Mouse (Mus musculus): ENCODE data around the gene Cpa1. TPM values are rescaled to one million over a fixed set of nuclear protein-coding genes. Genes with fewer than 3 reads are reported as not detected.

The Cpa1 gene
- polyA plus RNA-seq, 1 experiment from 2014 or later = 2.4 TPM

GRCm38 (mm10) chr6:30693350-30693991 is 54.5 kb downstream of the Cpa1 start, which contains the start of gene Cep41:
Gene Cep41, minus strand, starts transcription at chr6:30693749.
- H3K4me3 ChIP-seq (ENCODE audit: low read length) = peak within 1 kb of the TSS; percentile 61
- H3K9me3 ChIP-seq (ENCODE audit: low read length) = no peaks in the 10 kb centered on the region
- ATAC-seq (ENCODE audit: low FRiP score, low TSS enrichment) = peak; percentile 98
- H3K27me3 ChIP-seq (ENCODE audit: insufficient read depth, low read length) = no peaks in the 10 kb centered on the region
- 4% methylated on average over 49 of the region's 52 CpGs for WGBS
- H3K9ac ChIP-seq (replicated peaks; ENCODE audit: low read length) = peak within 1 kb of the TSS; percentile 76
- peaks cover 12% of the 10 kb centered on the region for H3K4me1 ChIP-seq (ENCODE audit: insufficient read depth, low read length)
- H3K36me3 ChIP-seq (ENCODE audit: insufficient read depth, low read length) = no peaks in the 10 kb centered on the region
- H3K4me2 ChIP-seq (replicated peaks; ENCODE audit: low read depth, low read length) = peak within 1 kb of the TSS; percentile 65
- H3K27ac ChIP-seq (ENCODE audit: low read length) = peak within 1 kb of the TSS; percentile 94

- Histone ChIP-seq H3K9me3 (ENCODE audit: low read length) (no peaks in the 10 kb centered on the region), H3K27me3 (ENCODE audit: insufficient read depth, low read length) (no peaks in the 10 kb centered on the region), H3K9ac (replicated peaks; ENCODE audit: low read length) (peak overlapping the region; percentile 56), H3K36me3 (ENCODE audit: insufficient read depth, low read length) (no peaks in the 10 kb centered on the region), H3K4me3 (ENCODE audit: low read length) (peak overlapping the region; percentile 61), H3K4me1 (ENCODE audit: insufficient read depth, low read length) (peaks cover 16% of the 10 kb centered on the region), H3K27ac (ENCODE audit: low read length) (peak overlapping the region; percentile 94), H3K4me2 (replicated peaks; ENCODE audit: low read depth, low read length) (peak overlapping the region; percentile 65)
- no peak for ATAC-seq (ENCODE audit: low FRiP score, low TSS enrichment)
- WGBS = 57% methylated on average over 6 of the region's 6 CpGs
Measured at GRCm38 (mm10) chr6:30694209-30694608, 55.2 kb downstream of the Cpa1 start.

Other genes with a start within 250 kb of the Cpa1 start
- 69.8 and 71.7 TPM in 2 replicates for gene Zc3hc1, start 248.2 kb upstream of the Cpa1 start, polyA plus RNA-seq (2015; fragmentation: Nextera tagmentation; extraction: Ambion mirVana)
- gene Klhdc10, start 237.3 kb upstream of the Cpa1 start, polyA plus RNA-seq (2015; fragmentation: Nextera tagmentation; extraction: Ambion mirVana) = 26.8 and 30.2 TPM in 2 replicates
- 45.6 and 51.4 TPM in 2 replicates for gene Tmem209, start 129.4 kb upstream of the Cpa1 start, polyA plus RNA-seq (2015; fragmentation: Nextera tagmentation; extraction: Ambion mirVana)
- gene Ssmem1, start 129.4 kb upstream of the Cpa1 start, polyA plus RNA-seq (2015; fragmentation: Nextera tagmentation; extraction: Ambion mirVana) = 0.17 and 0.37 TPM in 2 replicates
- 15.9 and 17.5 TPM in 2 replicates for gene Cpa2, start 97.6 kb upstream of the Cpa1 start, polyA plus RNA-seq (2015; fragmentation: Nextera tagmentation; extraction: Ambion mirVana)
- gene Cpa4, start 70.8 kb upstream of the Cpa1 start, polyA plus RNA-seq (2015; fragmentation: Nextera tagmentation; extraction: Ambion mirVana) = 0.12 and 0.14 TPM in 2 replicates
- gene Cpa5, start 28.2 kb upstream of the Cpa1 start, polyA plus RNA-seq (2015; fragmentation: Nextera tagmentation; extraction: Ambion mirVana) = 0.64 and 0.66 TPM in 2 replicates
- 20.6 and 21.6 TPM in 2 replicates for gene Cep41, start 54.5 kb downstream of the Cpa1 start, polyA plus RNA-seq (2015; fragmentation: Nextera tagmentation; extraction: Ambion mirVana)
- 2,098 and 2,228 TPM in 2 replicates for gene Mest, start 84.3 kb downstream of the Cpa1 start, polyA plus RNA-seq (2015; fragmentation: Nextera tagmentation; extraction: Ambion mirVana)